Mouse (Mus musculus): ENCODE data around the gene Selenoo.

GRCm38 (mm10) chr15:89106073-89106472, 17.2 kb downstream of the Selenoo start:
- TF ChIP-seq CTCF (IDR thresholded peaks at IDR 0.05; ENCODE audit: extremely low read depth, insufficient read length, insufficient replicate concordance, low read depth, low read length) (no peak), POLR2A (IDR thresholded peaks at IDR 0.05; ENCODE audit: low read depth, low read length) (no peak)

Data from small intestine, adult 2 months (tissue).